Mouse (Mus musculus): Measurements from ENCODE around the gene Lgals7.

DNA sequence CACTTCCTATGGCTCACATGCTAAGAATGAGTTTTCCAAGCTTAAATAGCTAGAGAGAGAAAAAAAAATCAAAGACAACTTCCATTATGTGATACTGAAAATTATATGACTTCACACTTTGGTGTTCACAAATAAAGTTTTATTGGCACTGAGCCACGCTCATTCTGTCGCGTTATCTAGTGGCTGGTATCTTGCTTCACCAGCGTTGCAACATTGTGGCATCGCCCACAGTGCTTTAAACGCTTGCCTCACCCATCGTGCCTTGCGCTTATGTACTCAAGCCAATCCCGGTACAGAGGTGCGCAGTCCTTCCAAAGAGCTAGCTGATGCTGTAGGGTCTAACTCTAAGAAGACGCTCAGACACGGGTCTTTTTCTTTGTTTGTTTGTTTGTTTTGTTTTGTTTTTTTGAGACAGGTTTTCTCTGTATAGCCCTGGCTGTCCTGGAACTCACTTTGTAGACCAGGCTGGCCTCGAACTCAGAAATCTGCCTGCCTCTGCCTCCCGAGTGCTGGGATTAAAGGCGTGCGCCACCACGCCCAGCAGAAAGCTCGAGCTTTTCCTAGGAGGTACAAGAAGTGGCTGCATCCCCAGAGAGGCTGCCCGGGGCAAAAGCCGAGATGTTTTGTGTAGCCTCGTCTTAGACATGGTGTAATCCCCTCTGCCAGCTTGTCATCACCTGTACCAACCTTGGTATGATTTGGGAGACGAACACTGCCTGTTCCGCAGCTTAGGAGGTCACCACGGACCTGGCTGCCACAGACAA lies 7.4 kb downstream of the Lgals7 start:
- no peak for TF ChIP-seq POLR2A (IDR thresholded peaks at IDR 0.05; ENCODE audit: insufficient read depth, low read depth, low read length)
- no peak for TF ChIP-seq EP300 (IDR thresholded peaks at IDR 0.05; ENCODE audit: insufficient read depth, low read depth, low read length)
